Mouse (Mus musculus) lung, postnatal 36 days (tissue): ENCODE results near the gene Aebp2.

ENCODE experiments used
- DNase-seq: peaks from one replicate; pipeline ENCODE4 v3.0.0; 2022; ENCODE audit warnings: mixed read lengths

Aebp2 gene

DNA sequence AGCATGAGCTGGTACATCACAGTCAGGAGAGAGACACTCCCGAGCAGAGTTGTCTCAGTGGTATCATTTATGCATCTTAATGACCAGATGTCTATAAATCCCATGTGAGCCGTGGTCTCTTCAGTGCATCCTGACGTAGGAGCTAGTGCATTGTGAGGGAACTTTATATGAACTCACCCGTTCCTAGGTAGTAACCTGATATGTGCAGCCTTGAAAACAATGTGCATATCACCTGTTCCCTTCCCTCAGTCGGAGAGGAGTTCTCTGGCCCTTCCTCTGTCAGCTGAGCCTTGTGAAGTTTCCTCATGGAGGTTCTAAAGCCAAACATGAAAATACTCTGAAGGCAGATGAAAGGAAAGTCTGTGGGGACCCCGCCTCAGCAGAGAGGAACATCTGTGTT, 78.8 kb downstream of the Aebp2 start:
- DNase-seq = no peak

DNA sequence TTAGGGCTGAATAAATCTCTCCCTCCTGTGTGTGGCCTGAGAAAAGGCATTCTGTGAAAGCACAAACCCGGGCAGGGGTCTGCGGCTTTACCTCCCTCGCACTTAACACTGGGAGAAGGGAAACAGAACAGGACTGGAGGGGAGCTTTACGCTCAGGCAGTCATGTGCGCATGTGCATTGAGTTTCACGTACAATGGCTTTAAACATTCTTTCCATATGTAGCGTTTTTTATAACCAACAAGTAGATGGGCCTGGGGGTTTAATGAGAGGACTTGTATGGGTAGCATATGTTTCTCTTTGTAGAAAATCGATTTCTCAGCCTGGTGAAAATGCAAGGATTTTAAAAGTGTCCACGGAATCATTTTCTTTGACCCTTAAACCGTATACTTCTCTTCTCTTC, 82.7 kb downstream of the Aebp2 start:
- DNase-seq = no peak

DNA sequence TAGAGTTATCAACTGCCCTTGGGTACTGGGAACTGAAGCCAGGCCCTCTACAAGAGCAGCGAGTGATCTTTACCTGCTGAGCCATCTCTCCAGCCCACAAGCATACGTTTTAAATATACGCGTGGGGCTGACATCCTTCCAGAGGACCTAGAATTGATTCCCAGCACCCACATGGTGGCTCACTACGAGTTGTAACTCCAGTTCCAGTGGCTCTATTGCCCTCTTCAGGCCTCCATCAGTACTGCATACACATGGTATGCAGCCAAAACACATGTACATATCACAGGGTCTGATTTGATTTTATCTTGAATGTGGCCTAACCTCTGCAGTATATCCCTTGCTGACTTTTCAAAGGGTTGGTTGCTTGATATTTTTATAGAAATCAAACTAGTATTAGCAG, 83.6 kb downstream of the Aebp2 start:
- DNase-seq = no peak

- DNase-seq = no peak
Measured at GRCm38 (mm10) chr6:140708059-140708458, 85.6 kb downstream of the Aebp2 start.

DNA sequence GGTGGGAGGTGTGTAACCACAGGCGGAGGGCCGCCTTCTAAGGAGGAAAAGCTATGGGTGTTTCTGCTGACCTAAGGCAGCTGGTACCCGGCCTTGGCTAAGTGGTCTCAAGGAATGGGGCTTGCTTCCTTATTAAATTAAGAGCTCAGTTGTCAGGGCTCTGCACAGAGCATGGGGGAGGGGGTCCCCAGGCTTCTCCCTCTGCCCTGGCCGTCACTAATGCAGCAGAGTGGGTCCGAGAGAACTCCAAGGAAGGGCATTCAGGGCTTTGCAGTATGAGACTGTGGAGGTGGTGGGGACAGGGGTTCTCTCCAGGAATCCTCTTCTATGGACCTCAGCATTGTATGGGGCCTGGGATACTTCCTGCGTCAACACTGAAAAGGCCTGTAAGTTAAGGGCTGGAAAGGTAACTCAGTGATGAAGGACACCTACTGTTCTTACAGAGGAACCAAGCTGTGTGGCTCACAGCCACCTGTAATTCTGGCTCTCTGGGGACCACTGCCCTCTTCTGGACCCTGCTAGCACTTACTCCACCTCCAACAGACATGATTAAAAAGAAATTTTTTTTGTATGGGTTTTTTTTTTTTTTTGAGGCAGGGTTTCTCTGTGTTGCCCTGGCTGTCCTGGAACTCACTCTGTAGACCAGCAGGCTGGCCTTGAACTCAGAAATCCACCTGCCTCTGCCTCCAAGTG, 87.1 kb downstream of the Aebp2 start:
- no peak for DNase-seq

DNA sequence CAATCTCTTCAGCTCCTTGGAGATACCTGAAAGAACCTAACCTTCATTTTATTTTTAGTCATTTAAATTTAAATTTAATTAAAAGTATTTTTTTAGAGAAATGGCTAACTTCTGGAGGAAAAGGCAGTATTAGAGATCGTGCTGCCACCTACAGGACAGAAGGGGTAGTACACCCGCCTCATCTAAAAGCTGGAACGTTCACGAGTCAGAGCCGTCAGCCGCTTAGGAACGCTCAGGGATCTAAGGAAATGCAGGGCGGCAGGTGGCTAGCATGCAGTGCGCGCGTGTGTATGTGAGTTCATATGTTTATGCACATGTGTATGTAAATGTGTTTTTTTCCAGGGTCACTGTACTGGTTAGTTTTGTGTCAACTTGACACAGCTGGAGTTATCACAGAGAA, 90.3 kb downstream of the Aebp2 start:
- peak; percentile 84 for DNase-seq

GRCm38 (mm10) chr6:140714905-140715365, 92.5 kb downstream of the Aebp2 start:
- peak; percentile 78 for DNase-seq

GRCm38 (mm10) chr6:140722058-140722457, 99.6 kb downstream of the Aebp2 start:
- DNase-seq = no peak
